Mouse (Mus musculus): Measurements from ENCODE around the gene Tmpo. TPM values are rescaled to one million over a fixed set of nuclear protein-coding genes. Genes with fewer than 3 reads are reported as not detected.

The Tmpo gene
- 24.4 TPM for polyA plus RNA-seq (2017; shearing (Covaris generic))

DNA sequence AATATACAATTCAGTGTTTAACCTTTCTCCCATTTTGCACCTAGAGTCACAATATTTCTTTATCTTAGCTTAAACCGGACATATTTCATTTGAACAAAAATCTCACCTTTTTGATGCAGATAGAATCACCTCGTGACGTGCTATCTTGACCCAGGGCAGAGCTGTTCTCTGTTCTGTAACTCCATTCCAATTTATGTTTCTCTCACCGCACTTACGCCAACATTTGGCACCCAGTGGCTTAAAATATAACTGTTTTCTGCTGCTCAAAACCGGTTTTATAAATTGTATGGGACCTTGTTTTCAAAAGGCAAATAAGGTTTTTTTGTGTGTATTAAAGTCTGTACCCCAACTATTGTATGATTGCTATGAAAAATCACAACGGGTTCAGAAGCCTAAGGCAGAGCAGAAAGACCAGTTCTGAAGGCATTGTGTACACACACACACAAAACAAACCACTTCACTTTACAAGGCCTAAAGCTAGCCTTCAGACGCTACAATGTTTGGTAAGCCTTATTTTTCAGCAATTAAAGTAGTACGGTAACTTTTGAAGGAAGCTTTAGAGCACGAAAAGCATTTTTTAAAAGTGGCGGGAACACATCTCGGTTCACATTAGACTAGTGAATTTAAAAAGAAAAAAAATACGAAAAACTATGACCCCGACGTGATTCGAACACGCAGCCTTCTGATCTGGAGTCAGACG, at the start of gene Tmpo:
Gene Tmpo, minus strand, starts transcription at position 555 of the 700 bp plus-strand sequence.

DNA sequence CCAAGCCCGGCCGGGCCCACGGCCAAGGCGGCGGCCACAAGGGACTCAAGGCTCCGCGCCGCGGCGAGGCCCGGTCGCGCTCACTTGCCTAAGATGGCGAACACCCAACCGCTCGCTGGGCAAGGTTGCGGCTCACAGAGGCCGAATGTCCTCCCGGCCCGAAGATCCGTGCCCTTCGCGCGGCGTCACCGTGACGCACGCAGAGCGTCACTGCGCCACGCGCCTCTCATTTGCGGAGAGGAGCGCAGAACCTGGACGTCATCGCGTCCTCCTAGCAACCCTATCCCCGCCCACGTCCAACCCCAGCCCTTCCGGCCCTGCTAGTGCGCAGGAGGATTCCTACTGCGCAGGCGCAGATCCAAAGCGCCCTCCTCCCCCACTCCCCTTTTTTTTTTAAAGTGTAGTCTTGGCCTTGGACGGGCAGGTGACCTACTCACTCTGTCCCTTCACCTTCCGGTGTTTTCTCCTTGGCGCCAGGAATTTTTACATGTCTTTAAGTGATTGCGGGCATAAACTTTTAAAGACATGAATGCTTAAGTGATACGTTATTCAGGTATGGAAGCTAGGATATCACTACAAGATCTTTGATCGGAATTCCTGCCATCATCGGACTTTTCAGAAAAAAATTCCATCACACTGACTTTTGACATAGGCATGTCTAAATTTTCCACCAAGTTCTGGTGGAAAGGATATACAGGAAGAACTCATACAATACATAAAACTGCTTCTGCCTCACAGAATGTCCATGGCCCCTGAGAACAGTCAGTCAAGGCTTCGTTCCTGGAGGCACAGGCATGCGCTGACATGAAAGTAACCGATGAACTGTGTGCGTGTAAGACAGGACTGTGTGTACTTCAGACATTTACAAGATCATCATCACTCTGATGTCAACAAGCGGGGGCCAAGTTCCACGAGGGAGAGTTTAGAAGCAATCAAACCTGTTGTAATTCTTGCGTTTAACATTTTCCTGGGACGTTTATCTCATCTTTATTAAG, 57.0 kb downstream of the Tmpo start, which contains the start of gene Slc25a3:
Gene Slc25a3, minus strand, starts transcription at position 232 of the 995 bp plus-strand sequence.

Other genes starting within 250 kb of the Tmpo start
- 21.4 TPM for gene Apaf1, start 98.5 kb downstream of the Tmpo start, polyA plus RNA-seq (2017; shearing (Covaris generic))
- gene Ikbip, start 98.4 kb downstream of the Tmpo start, polyA plus RNA-seq (2017; shearing (Covaris generic)), result 9.8 TPM
- gene Slc25a3, start 57.3 kb downstream of the Tmpo start, polyA plus RNA-seq (2017; shearing (Covaris generic)), result 262 TPM

Measured in CD4-positive, CD25-positive, alpha-beta regulatory T cell, adult 9 weeks (primary cell).